Mouse (Mus musculus) lung, postnatal 10 days (tissue): Measurements from ENCODE around the gene Nacad.

ENCODE experiments used
- DNase-seq: peaks from one replicate; pipeline ENCODE4 v3.0.0; 2021

The Nacad gene

DNA sequence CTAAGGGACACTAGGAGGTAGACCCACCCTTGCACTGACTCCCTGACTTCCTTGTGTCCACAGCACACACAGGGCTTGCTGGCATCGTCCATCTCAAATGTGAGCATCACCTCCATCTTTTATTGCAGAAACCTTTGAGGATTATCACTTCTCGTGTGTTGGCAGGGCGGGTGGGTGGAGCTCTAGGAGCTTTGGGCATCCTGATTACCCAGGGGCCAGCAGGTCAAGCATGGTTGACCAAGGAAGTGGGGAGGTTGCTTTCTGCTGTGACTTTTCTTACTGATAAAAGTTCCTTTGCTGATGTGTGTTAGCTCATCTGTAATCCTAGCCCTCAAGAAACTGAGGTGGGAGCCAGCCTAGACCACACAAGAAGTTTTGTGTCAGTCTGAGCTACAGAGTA lies 29.7 kb downstream of the Nacad start:
- no peak for DNase-seq

DNA sequence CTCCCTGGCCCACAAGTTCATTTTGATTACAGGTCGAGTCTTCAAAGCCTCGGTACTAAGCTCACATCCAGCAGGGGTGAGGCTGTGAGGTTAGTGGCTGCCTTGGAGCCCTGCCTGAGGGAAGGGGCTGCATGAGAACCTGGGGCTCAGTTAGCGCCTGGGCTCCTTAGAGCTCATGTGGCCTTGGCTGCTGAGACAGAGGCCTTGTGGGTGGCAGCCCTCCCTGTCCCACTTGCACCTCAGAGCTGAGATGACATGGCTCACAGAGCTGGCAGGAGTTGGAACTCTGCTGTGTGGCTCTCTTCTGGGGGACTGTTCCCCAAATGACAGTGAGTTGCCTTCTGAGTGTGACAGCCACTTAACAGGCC lies 36.5 kb downstream of the Nacad start:
- no peak for DNase-seq

DNA sequence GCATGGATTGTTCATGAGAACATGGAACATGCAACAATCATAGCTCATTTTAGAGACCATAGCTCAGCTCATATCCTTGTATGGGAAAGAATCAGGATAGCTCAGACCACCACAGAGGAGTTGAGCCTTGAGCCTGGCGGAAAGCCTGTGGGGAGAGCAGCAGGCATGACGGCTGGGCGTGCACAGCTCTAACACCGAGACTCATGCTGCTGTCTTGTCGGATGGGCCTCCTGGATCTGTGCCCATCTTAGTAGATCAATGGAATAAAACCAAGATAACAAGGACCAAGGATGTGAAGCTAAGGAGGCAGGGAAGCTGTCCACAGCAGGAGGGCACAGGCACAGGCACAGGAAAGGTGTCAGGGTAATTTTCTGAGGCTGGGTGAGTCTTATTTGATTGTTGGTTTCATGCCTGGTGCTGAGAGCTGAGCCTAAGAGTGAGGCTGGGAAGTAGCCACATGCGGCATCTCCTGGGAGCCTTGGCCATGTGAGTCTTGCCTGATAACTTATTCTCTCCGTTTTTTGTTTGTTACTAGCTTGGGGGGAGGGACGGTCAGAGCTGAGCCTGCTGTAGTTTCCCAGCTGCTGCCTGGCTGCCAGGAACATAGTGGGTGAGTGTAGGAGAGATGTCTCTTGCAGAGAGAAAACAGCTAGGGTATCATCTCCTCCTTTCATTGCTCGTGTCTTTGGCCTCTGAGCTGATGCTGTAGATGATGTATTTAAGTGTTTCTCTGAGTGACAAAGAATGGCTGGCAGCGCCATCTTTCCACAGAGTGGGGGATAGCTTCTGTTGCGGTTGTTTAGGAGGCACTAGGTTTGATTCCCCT lies 37.1 kb downstream of the Nacad start:
- peak; percentile 34 for DNase-seq

DNA sequence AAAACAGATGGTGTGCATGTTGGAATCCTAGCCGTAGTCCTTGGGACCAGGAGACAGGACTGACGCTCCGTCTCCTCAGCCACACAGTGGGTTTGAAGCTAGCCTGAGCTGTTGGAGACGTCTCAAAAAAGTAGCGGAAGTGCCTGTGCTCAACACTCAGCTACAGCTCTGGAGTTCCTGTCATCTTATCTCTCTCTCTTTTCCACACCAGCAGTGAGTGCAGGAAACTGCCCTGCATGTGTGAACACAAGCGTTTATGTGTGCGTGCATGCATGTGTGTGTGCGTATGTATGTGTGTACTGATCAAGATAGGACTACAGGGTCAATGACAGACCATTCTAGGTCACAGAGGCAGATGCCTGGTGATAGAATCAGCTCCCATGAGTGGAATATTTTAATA lies 37.9 kb downstream of the Nacad start:
- no peak for DNase-seq

DNA sequence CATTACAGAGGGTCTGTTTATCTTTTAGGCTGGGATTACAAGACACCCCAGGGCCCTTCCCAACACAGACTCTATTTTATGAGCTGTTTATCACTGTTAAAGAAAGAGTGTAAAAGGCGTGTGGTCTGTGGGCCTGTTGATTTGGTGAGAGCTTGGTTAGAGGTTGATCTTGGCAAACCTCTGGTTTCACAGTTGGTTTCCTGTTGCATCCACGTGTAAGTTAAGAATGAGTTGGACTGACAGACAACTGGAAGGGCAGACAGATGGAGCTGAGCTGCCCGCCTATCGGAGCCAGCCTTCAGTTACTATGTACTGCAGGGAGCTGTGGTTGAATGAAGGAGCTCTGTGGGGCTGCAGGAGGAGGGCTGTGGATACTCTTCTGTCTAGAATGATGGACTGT lies 39.4 kb downstream of the Nacad start:
- DNase-seq, result no peak

DNA sequence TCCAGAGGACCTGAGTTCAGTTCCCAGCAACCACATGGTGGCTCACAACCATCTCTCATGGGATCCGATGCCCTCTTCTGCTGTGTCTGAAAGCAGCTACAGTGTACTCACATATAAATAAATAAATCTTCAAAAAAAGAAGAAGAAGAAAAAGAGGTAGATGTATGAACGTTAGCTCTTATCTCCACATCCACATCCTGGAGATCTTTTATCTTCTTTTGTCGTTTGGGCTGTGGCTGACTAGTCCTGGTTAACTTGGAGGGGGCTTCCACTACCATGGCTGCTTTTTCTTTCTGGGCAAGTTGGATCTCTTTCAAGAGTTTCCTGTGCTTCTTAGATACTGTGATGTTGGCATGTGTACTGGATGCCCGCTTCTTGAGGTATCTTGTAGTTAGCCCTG lies 42.7 kb downstream of the Nacad start:
- no peak for DNase-seq

DNA sequence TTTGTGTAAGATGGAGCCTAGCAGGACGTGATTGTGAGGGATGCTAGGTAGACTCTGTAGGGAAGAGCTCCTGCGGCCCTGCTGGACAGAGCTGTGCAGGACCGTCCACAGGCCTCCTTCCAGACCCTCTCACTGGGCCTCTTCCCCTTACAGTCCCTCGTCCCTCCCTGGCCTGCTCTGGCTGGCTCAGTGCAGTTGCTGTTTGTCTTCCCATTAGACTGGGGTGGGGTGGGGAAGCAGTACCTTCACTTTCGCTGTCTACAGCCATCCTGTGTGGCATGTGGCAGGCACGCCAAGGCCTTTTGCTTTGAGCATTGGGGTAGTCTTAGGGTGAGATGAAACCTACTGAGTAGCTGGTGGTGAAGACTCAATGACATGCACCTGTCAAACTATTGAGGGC lies 43.5 kb downstream of the Nacad start:
- no peak for DNase-seq

DNA sequence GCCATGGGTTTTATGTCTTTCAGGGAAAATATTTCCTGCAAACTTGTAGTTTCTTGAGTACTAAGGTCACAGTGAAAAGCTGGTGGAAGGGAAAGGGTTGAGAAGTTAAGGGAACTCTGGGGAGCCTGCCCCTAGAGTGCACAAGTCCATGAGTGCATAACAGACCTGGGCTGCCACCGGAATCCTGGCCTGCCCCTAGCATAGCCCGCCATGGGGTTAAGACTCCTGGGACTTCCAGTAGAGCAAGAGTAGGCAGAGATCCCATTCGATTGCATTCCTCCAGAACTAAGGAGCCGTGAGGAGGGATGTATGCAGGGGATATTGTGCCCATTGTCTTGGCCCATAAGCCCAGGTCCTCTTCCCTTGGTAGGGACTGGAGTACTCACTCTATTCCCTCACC lies 44.4 kb downstream of the Nacad start:
- DNase-seq, result no peak

DNA sequence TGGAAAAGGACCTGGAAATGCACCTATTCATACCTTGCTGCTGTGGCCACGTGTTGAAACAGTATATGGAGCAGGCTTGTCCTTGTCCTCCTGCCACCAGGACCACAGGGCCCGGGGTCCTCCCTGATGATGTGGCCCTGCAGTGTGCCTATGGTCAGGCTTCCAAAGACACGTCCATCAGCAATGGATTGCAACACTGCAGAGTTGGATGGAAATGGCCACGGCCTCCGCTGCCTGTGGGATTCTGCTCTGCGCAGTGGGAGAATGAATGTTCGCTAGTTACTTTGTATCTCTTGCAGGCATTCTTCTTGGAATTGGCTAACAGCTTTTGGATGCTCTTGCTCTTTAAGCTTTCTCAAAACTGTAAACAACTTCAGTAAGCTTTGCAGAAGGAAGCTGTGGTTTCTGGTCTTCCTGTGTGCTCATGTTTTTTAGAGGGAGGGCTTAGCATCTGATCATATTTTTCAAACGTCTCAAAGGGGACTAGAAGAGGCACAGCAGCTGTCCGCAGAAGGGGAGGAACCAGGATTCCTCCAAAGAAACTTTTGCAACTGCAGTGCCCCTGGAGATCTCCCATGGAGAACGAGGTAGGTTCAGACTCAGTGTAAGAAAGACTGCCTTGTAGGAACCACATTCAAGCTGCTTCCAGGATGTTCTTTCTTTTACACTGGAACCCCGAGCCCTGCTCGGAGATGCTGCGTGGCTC lies 45.0 kb downstream of the Nacad start:
- peak; percentile 52 for DNase-seq

DNA sequence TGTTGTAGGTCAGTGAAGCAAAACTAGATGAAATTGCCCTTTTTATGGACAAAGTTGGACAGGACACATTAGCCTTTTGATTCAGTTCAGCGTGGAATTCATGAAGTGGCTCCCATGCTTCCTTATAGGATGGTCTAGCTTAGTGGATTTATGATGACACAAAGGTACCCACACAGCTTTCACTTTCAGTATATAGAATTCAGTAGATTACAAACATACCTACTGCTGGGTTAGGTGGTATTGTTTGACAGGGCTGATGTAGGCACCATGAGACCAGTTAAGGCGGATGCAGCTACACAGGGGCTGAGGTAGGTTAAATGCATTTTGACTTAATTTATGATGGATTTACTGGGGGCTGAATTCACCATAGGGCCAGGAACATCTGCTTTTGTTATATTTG lies 45.9 kb downstream of the Nacad start:
- DNase-seq, result no peak

DNA sequence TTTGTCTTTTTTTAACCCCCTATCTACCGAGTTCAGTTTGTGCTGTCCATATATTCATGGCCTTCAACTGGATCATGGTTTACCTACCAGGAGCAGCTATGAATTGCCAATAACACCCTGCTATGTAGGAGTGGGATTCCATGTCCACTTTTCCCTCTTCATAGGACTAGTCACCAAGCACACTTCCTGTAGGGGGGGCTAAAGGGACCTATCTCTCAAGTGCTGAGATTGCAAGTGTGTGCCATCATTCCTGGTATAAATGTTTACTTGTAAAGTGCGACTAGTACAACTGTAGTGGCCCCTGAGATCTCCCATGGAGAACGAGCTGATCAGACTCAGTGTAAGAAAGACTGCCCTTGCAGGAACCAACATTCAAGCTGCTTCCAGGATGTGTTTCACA lies 47.6 kb downstream of the Nacad start:
- no peak for DNase-seq

DNA sequence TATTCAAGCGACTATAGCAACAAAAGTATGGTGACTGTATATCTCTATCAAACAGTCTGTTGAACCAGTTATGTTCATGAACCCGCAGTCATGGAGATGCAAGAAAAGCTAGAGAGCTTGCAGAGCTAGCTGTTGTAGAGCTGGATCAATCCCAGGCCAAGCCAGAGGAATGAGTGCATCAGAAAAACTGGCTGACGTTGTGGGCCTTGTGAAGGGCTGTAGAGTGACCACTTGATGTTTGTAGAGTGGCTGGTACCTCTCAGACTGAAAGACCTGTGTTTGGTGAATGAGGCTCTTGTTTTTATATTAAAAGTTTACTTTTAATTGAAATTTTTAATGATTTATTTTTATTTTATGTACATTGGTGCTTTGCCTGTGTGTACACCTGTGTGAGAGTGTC lies 55.7 kb downstream of the Nacad start:
- DNase-seq, result no peak

DNA sequence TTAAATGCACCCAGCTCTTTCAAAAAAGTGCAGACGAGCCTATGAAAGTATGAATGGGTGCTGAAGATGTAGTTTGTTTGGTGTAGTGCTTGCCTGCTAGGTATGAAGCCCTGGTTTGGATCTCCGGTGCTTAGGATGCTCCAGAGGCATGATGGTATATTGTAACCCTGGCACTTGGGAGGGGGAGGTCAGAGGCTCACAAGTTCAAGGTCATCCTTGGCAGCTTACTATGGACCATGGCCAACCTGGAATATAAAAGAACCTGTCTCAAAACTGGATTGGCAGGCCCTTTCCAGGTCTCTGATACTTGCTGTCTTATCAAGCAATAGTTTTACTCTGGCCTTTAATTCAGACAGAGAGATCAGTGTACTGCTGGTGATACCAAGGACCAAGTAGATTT lies 56.1 kb downstream of the Nacad start:
- no peak for DNase-seq
